Comparison of ENCODE assay signal across 8 mouse cellular contexts in the genomic region with DNA sequence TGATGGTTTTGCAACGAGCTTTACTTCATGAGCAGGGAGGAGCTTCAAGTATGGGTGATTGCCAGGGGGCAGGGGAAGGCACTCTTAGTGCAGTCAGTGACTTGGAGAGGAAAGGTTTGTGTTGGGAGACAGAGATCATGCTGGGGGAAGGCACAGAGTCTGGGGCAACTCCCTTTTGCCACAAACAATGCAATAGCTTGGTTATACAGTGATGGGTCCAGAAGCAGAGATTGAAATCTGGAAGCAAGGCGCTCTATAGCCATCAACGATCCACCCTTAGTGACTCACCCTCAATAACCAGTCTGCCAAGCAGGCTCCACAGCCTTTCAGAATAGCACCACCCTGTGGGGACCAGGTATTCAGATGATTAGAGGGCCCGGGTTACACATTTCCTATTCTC. TPM values are rescaled to one million over a fixed set of nuclear protein-coding genes. Genes with fewer than 3 reads are reported as not detected.
DNase-seq lines count a peak whose midpoint lies in the region; ATAC-seq and TF ChIP-seq lines count a peak whose summit lies in the region.

No protein-coding gene starts in this region.

- no peaks in the 10 kb centered on the region for H3K9me3 ChIP-seq in CH12.LX (replicated peaks; ENCODE audit: low read length)
- H3K9me3 ChIP-seq in kidney, postnatal 0 days (replicated peaks; ENCODE audit: low read length) = no peaks in the 10 kb centered on the region
- no peaks in the 10 kb centered on the region for H3K9me3 ChIP-seq in midbrain, embryonic 14.5 days (ENCODE audit: control insufficient read depth, low read length)

- no peaks in the 10 kb centered on the region for H3K36me3 ChIP-seq in CH12.LX (replicated peaks in 1 of 2; ENCODE audit: control insufficient read depth in 1 of 2, insufficient read depth in 1 of 2, low read length in 1 of 2)
- no peaks in the 10 kb centered on the region for H3K36me3 ChIP-seq in kidney, postnatal 0 days (ENCODE audit: insufficient read depth, low read length)
- no peaks in the 10 kb centered on the region for H3K36me3 ChIP-seq in midbrain, embryonic 14.5 days (ENCODE audit: control insufficient read depth, insufficient read depth, low read length)

- no peak for TF ChIP-seq EP300 in CH12.LX (IDR thresholded peaks at IDR 0.05; ENCODE audit: low read length)

- 47% methylated on average over 4 of the region's 4 CpGs for WGBS in kidney, postnatal 0 days
- 78% methylated on average over 4 of the region's 4 CpGs for WGBS in midbrain, embryonic 14.5 days

- no peaks in the 10 kb centered on the region for H3K79me2 ChIP-seq in CH12.LX (replicated peaks; ENCODE audit: control insufficient read depth, extremely low read depth, insufficient read depth, poor library complexity, severe bottlenecking)

- H3K9ac ChIP-seq in CH12.LX (ENCODE audit: insufficient read depth, low read depth) = no peak overlapping the region
- no peak overlapping the region for H3K9ac ChIP-seq in kidney, postnatal 0 days (ENCODE audit: low read depth, low read length)
- no peak overlapping the region for H3K9ac ChIP-seq in midbrain, embryonic 14.5 days (replicated peaks; ENCODE audit: low read length)

- ATAC-seq in erythroblast, adult 5-6 weeks (replicated peaks; ENCODE audit: low FRiP score, poor library complexity, severe bottlenecking) = 0 out of 2 replicates have a peak, but pooled peaks have one; percentile 22
- ATAC-seq in kidney, postnatal 0 days (replicated peaks; ENCODE audit: low FRiP score, low read depth) = peak; percentile 33
- no peak for ATAC-seq in midbrain, embryonic 14.5 days (ENCODE audit: low FRiP score, low TSS enrichment)

- H3K4me2 ChIP-seq in CH12.LX (ENCODE audit: insufficient read depth, low read depth, poor library complexity, severe bottlenecking) = no peak overlapping the region
- H3K4me2 ChIP-seq in kidney, postnatal 0 days (ENCODE audit: low read length) = no peak overlapping the region
- no peak overlapping the region for H3K4me2 ChIP-seq in midbrain, embryonic 14.5 days (ENCODE audit: low read length)

- no peak overlapping the region for H3K27ac ChIP-seq in CH12.LX (ENCODE audit: insufficient read depth, low read depth)
- H3K27ac ChIP-seq in kidney, postnatal 0 days = no peak overlapping the region
- no peak overlapping the region for H3K27ac ChIP-seq in midbrain, embryonic 14.5 days (replicated peaks; ENCODE audit: low read depth, low read length)

- no peak overlapping the region for H3K4me3 ChIP-seq in CH12.LX (replicated peaks in 1 of 3; ENCODE audit: low read depth in 2 of 3, low read length in 2 of 3, poor library complexity in 1 of 3)
- H3K4me3 ChIP-seq in kidney, postnatal 0 days (replicated peaks; ENCODE audit: low read depth, low read length) = no peak overlapping the region
- no peak overlapping the region for H3K4me3 ChIP-seq in midbrain, embryonic 14.5 days (replicated peaks; ENCODE audit: low read depth, low read length)

- intact Hi-C loops in left cerebral cortex, postnatal 4 days (cut with DNase I) = no loop called here

- peaks cover 3 to 4% of the 10 kb centered on the region in 2 experiments; a peak in 3 of 4 replicates for H3K4me1 ChIP-seq in CH12.LX (ENCODE audit: control insufficient read depth in 1 of 2, insufficient read depth in 2 of 2)
- peaks cover 14% of the 10 kb centered on the region for H3K4me1 ChIP-seq in kidney, postnatal 0 days (replicated peaks; ENCODE audit: insufficient read depth, low read length)
- no peaks in the 10 kb centered on the region for H3K4me1 ChIP-seq in midbrain, embryonic 14.5 days (ENCODE audit: control insufficient read depth, insufficient read depth, low read length)

- no peak for TF ChIP-seq POLR2A in CH12.LX (IDR thresholded peaks at IDR 0.05; ENCODE audit: low read depth, low read length)

- peak in 1 of 2 experiments; percentile 52; a peak in 2 of 4 replicates for TF ChIP-seq CTCF in CH12.LX (conservative IDR thresholded peaks at IDR 0.05 in 1 of 2, IDR thresholded peaks at IDR 0.05 in 1 of 2; ENCODE audit: low read depth in 2 of 2, low read length in 2 of 2)
- TF ChIP-seq CTCF in kidney, postnatal 0 days (IDR thresholded peaks at IDR 0.05; ENCODE audit: low read depth) = peak; percentile 66

- dilution Hi-C loops in CH12.LX (cut with MboI; ENCODE audit: extremely low pct_ligation_motif_present, extremely low pct_unique_long_range_greater_than_20kb, low sequenced_read_pairs) = no loop called here

- DNase-seq in gastrocnemius, adult 18-20 months (ENCODE audit: low spot score) = peak; percentile 56
- no peak for DNase-seq in gastrocnemius, postnatal 10 days
- DNase-seq in CH12.LX (ENCODE audit: extremely low read depth) = peak; percentile 27
- DNase-seq in kidney, postnatal 0 days (ENCODE audit: low spot score) = peak; percentile 59
- DNase-seq in urinary bladder, adult 2 months (ENCODE audit: low spot score) = peak; percentile 32
- DNase-seq in midbrain, embryonic 14.5 days = no peak
- DNase-seq in left cerebral cortex, postnatal 4 days = no peak

- no peaks in the 10 kb centered on the region for H3K27me3 ChIP-seq in CH12.LX (replicated peaks)
- H3K27me3 ChIP-seq in kidney, postnatal 0 days (ENCODE audit: insufficient read depth, low read length) = no peaks in the 10 kb centered on the region
- H3K27me3 ChIP-seq in midbrain, embryonic 14.5 days (ENCODE audit: control insufficient read depth, insufficient read depth, low read length) = no peaks in the 10 kb centered on the region

- TF ChIP-seq RAD21 in CH12.LX (IDR thresholded peaks at IDR 0.05; ENCODE audit: low read depth, low read length) = peak; percentile 41

- in situ Hi-C loops in CH12.LX (cut with MboI; ENCODE audit: low pct_ligation_motif_present, low pct_unique_long_range_greater_than_20kb, low sequenced_read_pairs) = no loop called here

TF ChIP-seq in CH12.LX, 34 proteins besides CTCF, POLR2A, EP300 and RAD21:
- TF ChIP-seq ZNF384 (IDR thresholded peaks at IDR 0.05; ENCODE audit: low read depth, low read length) = no peak
- TF ChIP-seq NELFE (IDR thresholded peaks at IDR 0.05; ENCODE audit: low read depth, low read length) = no peak
- TF ChIP-seq RCOR1 (conservative IDR thresholded peaks at IDR 0.05; ENCODE audit: low read depth, low read length) = no peak
- peak; percentile 63 for TF ChIP-seq SMC3 (IDR thresholded peaks at IDR 0.05; ENCODE audit: low read depth, low read length)

RNA-seq across cellular contexts. Expression of gene Slc44a1, which starts 11.7 kb away (rescaled TPM):
- 10 to 100 TPM; 15.8 to 22.5 TPM for total RNA-seq in gastrocnemius, adult 18-20 months (2021)
- 10 to 100 TPM; 34.6 to 39.2 TPM for total RNA-seq in gastrocnemius, postnatal 10 days (2021)
- total RNA-seq in CH12.LX (2012; rRNA removed) = 4.7 and 5.4 TPM in 2 replicates
- total RNA-seq in CH12.LX (2014; rRNA removed) = 9.3 and 10.6 TPM in 2 replicates
- polyA plus RNA-seq in CH12.LX (2012; ENCODE audit: insufficient read length, low read depth) = 6.0 and 6.6 TPM in 2 replicates
- total RNA-seq in erythroblast, adult 5-6 weeks (2015; ENCODE audit: low replicate concordance) = 27.3 and 36.4 TPM in 2 replicates
- 37.0 and 49.6 TPM in 2 replicates for total RNA-seq in erythroblast, adult 5-6 weeks (2017; ENCODE audit: low replicate concordance)
- 43.4 and 44.1 TPM in 2 replicates for polyA plus RNA-seq in kidney, postnatal 0 days (2015; fragmentation: Nextera tagmentation; extraction: Ambion mirVana)
- 59.8 and 70.6 TPM in 2 replicates for polyA plus RNA-seq in urinary bladder, adult 2 months (2012; rRNA removed)
- polyA plus RNA-seq in midbrain, embryonic 14.5 days (2014; fragmentation: Nextera tagmentation; extraction: Ambion mirVana) = 12.0 and 16.1 TPM in 2 replicates
- 10 to 100 TPM; 47.3 to 48.1 TPM for total RNA-seq in left cerebral cortex, postnatal 4 days (2021)

Comparison
In these comparisons a context has a peak if more than half of its experiments do, and no peak if none do; other contexts are left out.
1. DNase-seq: peak in gastrocnemius, adult 18-20 months (single experiment), CH12.LX (single experiment), kidney, postnatal 0 days (single experiment) and urinary bladder, adult 2 months (single experiment); none in gastrocnemius, postnatal 10 days (single experiment), midbrain, embryonic 14.5 days (single experiment) and left cerebral cortex, postnatal 4 days (single experiment).